Mouse (Mus musculus) urinary bladder, postnatal 25 days (tissue): ENCODE measurements around the gene Pmel.
A peak's percentile ranks its signal among the peaks of the same experiment; 100 is the strongest.

Experiments used
- DNase-seq: peaks from one replicate; pipeline ENCODE4 v3.0.0; 2022; ENCODE audit warnings: low spot score

The Pmel gene

DNA sequence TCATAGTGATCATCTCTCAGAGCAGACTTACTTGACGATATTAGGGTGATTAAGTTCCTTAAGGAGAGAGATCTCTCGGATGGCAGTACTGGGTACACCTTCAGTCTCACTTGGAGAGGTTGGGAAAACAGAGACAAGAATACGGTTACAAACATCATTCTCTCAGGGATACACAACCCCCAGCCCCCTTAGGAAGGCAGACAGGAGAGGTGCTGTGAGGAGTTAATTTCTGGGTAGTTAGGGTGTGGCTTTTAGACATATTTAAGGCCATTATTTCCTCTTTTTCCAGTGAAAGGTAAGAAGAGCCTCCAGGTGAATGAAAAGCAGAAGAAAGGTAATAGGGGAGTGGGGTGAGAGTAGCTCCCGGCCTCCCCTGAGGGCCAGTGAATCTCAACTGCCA lies at the start of gene Pmel:
Gene Pmel, plus strand, starts transcription at position 301 of the 400 bp plus-strand sequence.
- no peak for DNase-seq

DNA sequence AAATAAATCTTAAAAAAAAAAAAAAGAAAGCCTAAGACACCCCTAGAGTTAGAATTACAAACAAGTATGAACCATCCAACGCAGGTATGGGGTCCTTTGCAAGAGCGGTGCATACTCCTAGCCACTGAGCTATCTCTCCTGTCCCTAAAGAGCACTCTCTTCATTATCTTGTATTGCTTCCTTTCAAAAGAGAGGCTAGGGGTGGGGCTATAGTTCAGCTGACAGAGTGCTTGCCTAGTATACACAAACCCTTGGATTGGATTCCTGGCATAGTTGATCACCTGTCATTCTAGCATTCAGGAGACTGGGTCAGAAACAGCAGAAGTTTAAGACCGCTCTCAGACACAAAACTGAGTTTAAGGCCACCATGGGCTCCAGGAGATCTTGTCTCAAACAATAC lies 48.7 kb upstream of the Pmel start:
- no peak for DNase-seq

DNA sequence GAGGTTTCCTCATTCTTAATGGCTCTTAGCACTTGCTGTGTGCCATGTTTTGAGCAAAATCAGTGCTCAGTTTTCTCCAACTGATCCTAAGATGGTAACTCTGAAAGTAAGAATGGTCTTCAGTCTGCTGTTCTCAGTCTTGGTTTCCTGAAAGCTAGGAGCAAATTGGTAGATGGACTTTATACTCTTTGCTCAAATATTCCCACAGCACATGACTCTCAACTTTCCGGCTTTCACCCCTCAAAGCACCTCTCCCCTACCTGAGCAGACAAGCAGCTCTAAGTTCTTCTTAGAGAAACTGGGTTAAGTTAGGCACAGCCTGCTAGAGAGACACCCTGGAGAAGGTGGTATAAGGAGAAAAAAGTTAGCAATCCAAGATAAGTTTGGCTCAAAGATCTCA lies 47.3 kb upstream of the Pmel start:
- no peak for DNase-seq

DNA sequence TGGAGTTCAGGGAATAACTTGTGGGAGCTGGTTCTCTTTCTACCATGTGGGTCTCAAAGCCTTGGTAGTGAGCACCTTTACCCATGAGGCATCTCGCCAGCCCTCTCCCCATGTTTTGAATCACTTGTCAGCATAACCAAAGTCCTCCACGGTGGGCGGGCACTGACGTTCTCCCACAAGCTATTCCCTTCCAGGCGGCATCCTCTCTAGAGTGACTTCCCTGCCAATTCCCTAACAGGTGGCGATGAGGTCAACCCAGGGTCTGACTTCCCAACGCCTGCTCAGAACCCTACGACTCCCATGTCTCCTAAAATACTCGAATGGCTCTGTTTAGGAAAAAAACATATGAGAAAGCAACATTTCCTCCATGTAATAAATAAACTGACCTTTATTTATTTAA lies 46.2 kb upstream of the Pmel start:
- DNase-seq = no peak

GRCm38 (mm10) chr10:128659490-128659889 lies 44.5 kb upstream of the Pmel start:
- no peak for DNase-seq

DNA sequence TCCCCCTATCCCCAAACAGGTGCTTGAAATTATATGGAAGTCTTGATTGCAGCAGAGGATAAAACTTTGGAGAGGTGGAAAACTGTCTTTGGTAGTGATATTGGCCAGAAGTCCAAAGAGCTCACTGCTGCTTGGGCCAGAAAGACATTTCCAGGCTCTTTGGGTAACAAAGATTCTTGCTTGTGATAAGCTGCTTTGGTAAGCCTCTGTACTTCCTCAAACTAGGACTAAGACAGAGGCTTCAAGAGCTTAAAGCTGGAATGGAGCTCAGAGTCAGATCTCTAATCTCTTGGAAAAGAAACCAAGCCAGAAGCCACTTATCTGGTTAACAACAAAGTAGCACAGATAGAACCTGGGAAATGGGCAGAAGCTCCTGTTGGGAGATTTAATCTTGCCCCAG lies 41.5 kb upstream of the Pmel start:
- no peak for DNase-seq

DNA sequence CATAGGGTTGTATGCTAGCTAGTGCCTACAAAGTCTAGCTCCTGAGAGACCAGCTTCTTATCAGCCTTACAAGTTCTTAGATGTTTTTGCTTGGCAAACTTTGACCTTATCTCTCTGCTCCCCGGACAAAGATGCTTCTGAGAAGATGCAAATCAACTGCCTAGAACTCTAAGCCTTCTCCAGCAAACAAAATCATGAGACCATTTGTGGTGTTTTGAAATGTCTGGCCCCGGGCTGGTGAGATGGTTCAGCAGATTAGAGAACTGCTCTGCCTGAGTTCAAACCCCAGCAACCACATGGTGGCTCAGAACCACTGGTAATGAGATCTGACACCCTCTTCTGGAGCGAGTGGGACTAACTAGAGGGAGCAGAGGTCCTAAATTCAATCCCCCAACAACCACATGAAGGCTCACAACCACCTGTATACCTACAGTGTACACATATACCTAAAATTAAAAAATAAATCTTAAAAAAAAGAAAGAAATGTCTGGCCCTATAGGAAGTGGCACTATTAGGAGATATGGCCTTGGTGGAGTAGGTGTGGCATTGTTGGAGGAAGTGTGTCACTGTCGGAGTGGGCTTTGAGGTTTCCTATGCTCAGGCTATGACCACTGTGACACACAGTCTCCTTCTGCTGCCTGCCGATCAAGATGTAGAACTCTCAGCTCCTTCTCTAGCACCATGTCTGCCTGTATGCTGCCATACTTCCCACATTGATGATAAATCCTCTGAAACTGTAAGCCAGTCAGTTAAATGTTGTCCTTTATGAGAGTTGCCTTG lies 40.4 kb upstream of the Pmel start:
- DNase-seq = no peak

DNA sequence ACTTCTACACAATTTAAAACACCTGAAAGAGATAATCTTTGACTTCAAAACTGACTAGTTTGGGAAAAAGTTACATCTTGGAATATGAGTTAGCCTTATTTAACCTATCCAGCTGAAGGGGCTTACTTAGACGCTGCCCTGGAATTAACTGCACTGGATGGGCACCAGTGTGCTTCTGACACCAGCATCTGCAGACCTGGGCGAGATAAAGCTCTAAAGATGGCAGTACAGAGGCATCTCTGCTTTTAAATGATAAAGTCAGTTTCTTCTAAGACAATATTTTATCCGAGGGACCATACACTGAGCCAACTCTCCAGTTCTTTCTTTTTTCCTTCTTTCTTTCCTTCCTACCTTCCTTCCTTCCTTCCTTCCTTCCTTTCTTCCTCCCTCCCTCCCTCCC lies 39.2 kb upstream of the Pmel start:
- DNase-seq = no peak

- DNase-seq = no peak
Measured at GRCm38 (mm10) chr10:128665307-128665706, 38.7 kb upstream of the Pmel start.

DNA sequence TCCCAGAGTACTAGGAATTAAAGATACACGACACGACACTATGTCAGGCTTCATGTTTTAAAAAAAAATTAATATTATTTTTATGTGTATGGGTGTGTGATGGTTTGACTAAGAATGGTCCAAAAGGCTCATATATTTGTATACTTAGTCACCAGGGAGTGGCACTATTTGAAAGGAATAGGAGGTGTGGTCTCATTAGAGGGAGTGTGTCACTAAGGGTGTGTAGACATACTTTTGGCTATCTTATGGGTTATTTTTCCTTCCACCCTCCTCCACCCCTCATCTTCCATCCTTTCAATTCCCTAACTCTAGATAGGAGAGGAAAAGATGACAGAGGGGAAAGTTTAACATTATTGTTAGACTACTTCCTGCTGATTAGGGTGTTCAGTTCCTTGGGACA lies 38.2 kb upstream of the Pmel start:
- DNase-seq = no peak

GRCm38 (mm10) chr10:128668790-128669672 lies 35.0 kb upstream of the Pmel start:
- peak; percentile 70 for DNase-seq

DNA sequence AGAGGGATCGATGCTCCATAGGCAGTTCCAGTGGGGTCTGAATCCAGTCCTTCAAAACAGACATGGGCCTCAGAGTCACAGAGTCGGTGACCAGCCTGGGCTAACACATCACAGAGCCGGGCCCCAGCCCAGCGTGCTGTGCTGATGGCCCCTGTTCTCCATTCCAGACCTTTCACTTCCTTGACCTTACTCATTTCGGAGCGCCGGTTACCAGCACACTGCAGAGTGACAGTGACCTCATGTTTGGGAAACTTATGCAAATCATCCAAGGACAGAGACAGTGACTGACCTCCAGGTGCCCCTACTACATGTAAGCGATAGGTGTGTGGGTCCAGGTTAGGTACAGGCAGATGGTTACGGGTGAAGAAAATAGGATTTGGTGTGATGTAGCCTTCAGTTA lies 32.8 kb upstream of the Pmel start:
- DNase-seq = no peak

- peak; percentile 70 for DNase-seq
Measured at GRCm38 (mm10) chr10:128673763-128674468, 30.1 kb upstream of the Pmel start, which contains the start of gene Suox. Suox (minus strand) TSS chr10:128674073.

- DNase-seq = no peak
Measured at GRCm38 (mm10) chr10:128674469-128675008, 29.5 kb upstream of the Pmel start.

DNA sequence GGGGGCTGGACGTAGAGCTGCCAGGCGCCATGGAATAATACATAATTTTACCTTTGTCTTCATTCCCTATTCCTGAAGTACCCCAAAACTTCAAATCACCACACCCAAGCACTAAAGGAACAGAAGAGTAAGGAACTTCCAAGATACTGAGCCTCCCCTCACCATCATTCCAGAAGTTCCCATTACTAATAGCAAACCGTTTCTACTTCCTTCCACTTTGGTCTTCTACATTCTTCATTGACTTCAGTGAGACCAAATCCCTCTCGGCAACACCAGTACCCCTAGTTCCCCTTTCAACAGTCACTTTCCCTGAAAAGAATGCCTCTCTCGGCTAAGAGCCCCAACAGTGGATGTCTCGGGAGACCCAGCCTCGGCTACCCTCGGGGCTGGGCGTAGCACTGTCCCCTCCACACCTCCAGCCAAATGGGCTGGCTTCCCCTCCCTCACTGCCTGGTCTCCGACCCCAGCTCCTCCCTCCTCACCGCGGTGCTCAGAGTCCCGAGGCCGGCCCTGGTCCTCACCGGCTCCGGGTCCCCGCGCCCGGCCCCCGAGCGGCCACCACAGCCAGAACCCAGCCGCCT lies 8.5 kb upstream of the Pmel start:
- DNase-seq = no peak

GRCm38 (mm10) chr10:128695992-128696807 lies 7.8 kb upstream of the Pmel start, which contains the start of gene Rab5b:
Rab5b (minus strand) TSS chr10:128696264.
- DNase-seq = peak; percentile 93

DNA sequence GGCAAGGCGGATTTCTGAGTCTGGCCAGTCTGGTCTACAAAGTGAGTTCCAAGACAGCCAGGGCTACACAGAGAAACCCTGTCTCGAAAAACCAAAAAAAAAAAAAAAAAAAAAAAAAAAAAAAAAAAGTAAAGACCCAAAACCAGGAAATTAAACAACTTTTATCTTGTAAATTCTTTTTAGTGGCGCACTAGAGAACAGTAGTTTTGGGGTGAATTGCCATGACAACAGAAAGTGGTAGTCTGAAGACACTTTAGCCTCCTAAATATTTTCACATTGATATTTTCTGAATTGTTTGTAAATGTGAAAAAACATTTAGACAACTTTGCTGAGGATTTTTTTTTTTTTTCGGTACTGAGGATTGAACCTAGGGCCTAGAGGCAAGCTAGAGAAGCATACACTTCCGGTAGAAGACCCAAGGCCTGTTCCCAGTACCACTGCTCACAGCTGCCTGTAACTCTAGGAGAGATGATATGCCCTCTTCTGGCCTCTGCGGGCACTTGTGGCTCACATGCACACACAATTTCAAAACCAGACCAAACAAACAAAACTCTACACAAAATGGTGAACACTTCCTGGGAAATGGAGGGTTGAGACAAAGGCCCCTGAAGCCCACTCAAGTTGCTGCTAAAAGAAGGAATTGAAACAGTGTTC lies 6.8 kb upstream of the Pmel start:
- no peak for DNase-seq

GRCm38 (mm10) chr10:128699006-128699405 lies 5.0 kb upstream of the Pmel start:
- no peak for DNase-seq

GRCm38 (mm10) chr10:128699611-128700010 lies 4.4 kb upstream of the Pmel start:
- no peak for DNase-seq

- no peak for DNase-seq
Measured at GRCm38 (mm10) chr10:128700712-128701111, 3.3 kb upstream of the Pmel start.
